In genomic region chr14:75753991-75754817, GRCm38 (mm10) we compare ENCODE assay signal across 8 mouse cellular contexts. TPM values are rescaled to one million over a fixed set of nuclear protein-coding genes. Genes with fewer than 3 reads are reported as not detected.
DNase-seq lines count a peak whose midpoint lies in the region; ATAC-seq lines count a peak whose summit lies in the region.

TSS of gene Cog3 (minus strand) at chr14:75754517.

- ATAC-seq in inflammation-experienced regulatory T-cells, adult 6 months = peak; percentile 96
- peak; percentile 84 for ATAC-seq in megakaryocyte-erythroid progenitor cell, adult 5-6 weeks (replicated peaks; ENCODE audit: low FRiP score, low TSS enrichment, poor library complexity, severe bottlenecking)

- peak; percentile 98 to 99 for DNase-seq in adrenal gland, adult (ENCODE audit: inconsistent age in 2 of 2, low spot score in 1 of 2)
- DNase-seq in embryo, embryonic 10.5 days (ENCODE audit: low spot score) = peak; percentile 95
- peak; percentile 98 for DNase-seq in gastrocnemius, postnatal 14 days
- DNase-seq in left cerebral cortex, postnatal 10 days (ENCODE audit: extremely low spot score in 1 of 2, low spot score in 2 of 2) = peak; percentile 95 to 97
- peak; percentile 98 for DNase-seq in right cerebral cortex, postnatal 25 days
- peak; percentile 97 to 98 for DNase-seq in urinary bladder, postnatal 4 days (ENCODE audit: low spot score in 2 of 2)

- intact Hi-C loops in gastrocnemius, postnatal 14 days (cut with DNase I; ENCODE audit: low total_unique reads) = no loop called here
- intact Hi-C loops in left cerebral cortex, postnatal 10 days (cut with DNase I) = no loop called here

RNA-seq across cellular contexts. Expression of gene Cog3, which starts in this region (rescaled TPM):
- 1 to 10 TPM; 8.3 to 9.3 TPM for total RNA-seq in gastrocnemius, postnatal 14 days (2021)
- polyA plus RNA-seq in inflammation-experienced regulatory T-cells, adult 6 months (2017; shearing (Covaris generic)) = 10 to 100 TPM in 1 of 3 experiments, 1 to 10 TPM in 2; 8.5 to 10.1 (median 8.6) TPM
- 10 to 100 TPM; 23.2 to 23.4 TPM for total RNA-seq in left cerebral cortex, postnatal 10 days (2021)
- total RNA-seq in megakaryocyte-erythroid progenitor cell, adult 5-6 weeks (2014; fragmentation: Nextera tagmentation) = 36.7 and 47.3 TPM in 2 replicates
- 31.6 and 36.7 TPM in 2 replicates for total RNA-seq in megakaryocyte-erythroid progenitor cell, adult 5-6 weeks (2017)

Comparison
In these comparisons a context has a peak if more than half of its experiments do, and no peak if none do; other contexts are left out.
1. Peak in every context shown above with its lines: DNase-seq and ATAC-seq.